Mouse (Mus musculus): Measurements from ENCODE around the gene Cabp1.
"Not testable (repeated sequence)": the region's sequence is repeated elsewhere in the genome, so short reads cannot be mapped to it uniquely, and the experiment has no call there.

Cabp1 gene

GRCm38 (mm10) chr5:115174554-115174953, 19.6 kb downstream of the Cabp1 start:
- DNase-seq (ENCODE audit: low spot score in 2 of 2), result no peak

GRCm38 (mm10) chr5:115170150-115170549, 24.0 kb downstream of the Cabp1 start:
- no peak for DNase-seq (ENCODE audit: low spot score in 2 of 2)

- DNase-seq (ENCODE audit: low spot score in 2 of 2), result no peak
Observed at GRCm38 (mm10) chr5:115168641-115169415, 25.4 kb downstream of the Cabp1 start.

- peak; percentile 61 to 79 for DNase-seq (ENCODE audit: low spot score in 2 of 2)
Observed at GRCm38 (mm10) chr5:115167396-115167795, 26.8 kb downstream of the Cabp1 start.

GRCm38 (mm10) chr5:115166815-115167194, 27.4 kb downstream of the Cabp1 start:
- no peak for DNase-seq (ENCODE audit: low spot score in 2 of 2)

- peak in 1 of 2 experiments; percentile 41 for DNase-seq (ENCODE audit: low spot score in 2 of 2)
Observed at GRCm38 (mm10) chr5:115165895-115166814, 28.0 kb downstream of the Cabp1 start.

GRCm38 (mm10) chr5:115165351-115165750, 28.8 kb downstream of the Cabp1 start:
- DNase-seq (ENCODE audit: low spot score in 2 of 2), result no peak

GRCm38 (mm10) chr5:115164446-115164845, 29.7 kb downstream of the Cabp1 start:
- DNase-seq (ENCODE audit: low spot score in 2 of 2), result not testable (repeated sequence)

GRCm38 (mm10) chr5:115163563-115163962, 30.6 kb downstream of the Cabp1 start:
- peak; percentile 62 to 80 for DNase-seq (ENCODE audit: low spot score in 2 of 2)

- DNase-seq (ENCODE audit: low spot score in 2 of 2), result not testable (repeated sequence)
Observed at GRCm38 (mm10) chr5:115161940-115162279, 32.3 kb downstream of the Cabp1 start.

- DNase-seq (ENCODE audit: low spot score in 2 of 2), result no peak
Observed at GRCm38 (mm10) chr5:115161064-115161939, 32.9 kb downstream of the Cabp1 start.

- DNase-seq (ENCODE audit: low spot score in 2 of 2), result no peak
Observed at GRCm38 (mm10) chr5:115160655-115161054, 33.5 kb downstream of the Cabp1 start.

- DNase-seq (ENCODE audit: low spot score in 2 of 2), result no peak
Observed at GRCm38 (mm10) chr5:115159165-115159564, 35.0 kb downstream of the Cabp1 start.

GRCm38 (mm10) chr5:115158040-115158983, 35.9 kb downstream of the Cabp1 start, which contains the start of gene Mlec:
TSS of gene Mlec (minus strand) at chr5:115158179.
- peak; percentile 99 for DNase-seq (ENCODE audit: low spot score in 2 of 2)

- DNase-seq (ENCODE audit: low spot score in 2 of 2), result peak in 1 of 2 experiments; percentile 71
Observed at GRCm38 (mm10) chr5:115156933-115157589, 37.1 kb downstream of the Cabp1 start.

- no peak for DNase-seq (ENCODE audit: low spot score in 2 of 2)
Observed at GRCm38 (mm10) chr5:115156401-115156800, 37.8 kb downstream of the Cabp1 start.

GRCm38 (mm10) chr5:115155831-115156230, 38.4 kb downstream of the Cabp1 start:
- peak; percentile 40 to 76 for DNase-seq (ENCODE audit: low spot score in 2 of 2)

- DNase-seq (ENCODE audit: low spot score in 2 of 2), result no peak
Observed at GRCm38 (mm10) chr5:115155156-115155631, 39.0 kb downstream of the Cabp1 start.

GRCm38 (mm10) chr5:115152132-115152956, 41.8 kb downstream of the Cabp1 start:
- no peak for DNase-seq (ENCODE audit: low spot score in 2 of 2)
